Mouse (Mus musculus): ENCODE data around the gene Lmo3.

GRCm38 (mm10) chr6:138421931-138422531 is 159.7 kb downstream of the Lmo3 start:
- TF ChIP-seq MAFK (IDR thresholded peaks at IDR 0.05; ENCODE audit: insufficient read depth, low read depth, low read length) (no peak), ZC3H11A (IDR thresholded peaks at IDR 0.05; ENCODE audit: borderline replicate concordance, low read depth, low read length) (no peak), ZNF384 (IDR thresholded peaks at IDR 0.05; ENCODE audit: low read depth, low read length) (no peak)

Measured in ES-E14 (cell line).